Mouse (Mus musculus): ENCODE results near the gene Dhrs1.

- TF ChIP-seq POLR2A (IDR thresholded peaks at IDR 0.05; ENCODE audit: low read depth, low read length): no peak
- TF ChIP-seq CTCF (IDR thresholded peaks at IDR 0.05; ENCODE audit: borderline replicate concordance, insufficient read depth, low read length): no peak
Observed at GRCm38 (mm10) chr14:55747051-55747847, 1.8 kb upstream of the Dhrs1 start.
